25 mouse cellular contexts compared by ENCODE assay signal in genomic region chrX:162992121-162992520, GRCm38 (mm10). TPM values are rescaled to one million over a fixed set of nuclear protein-coding genes. Genes with fewer than 3 reads are reported as not detected.
"Had no signal": no experiment of that assay in that cellular context is flagged by ENCODE, and none has a peak within 500 bp of the region (broad histone marks: within the 10 kb centered on the region; RNA-seq: fewer than 3 reads in every experiment).

No protein-coding gene starts in this region.

- H3K4me3 ChIP-seq: layer of hippocampus, adult 2 months; limb, embryonic 13.5 days; liver, embryonic 15.5 days; megakaryocyte, embryonic 14.5 days; midbrain, embryonic 15.5 days; neural tube, embryonic 12.5 days had no signal

- H3K27ac ChIP-seq: kidney, postnatal 0 days; layer of hippocampus, adult 2 months; limb, embryonic 13.5 days; liver, embryonic 15.5 days; midbrain, embryonic 15.5 days; neural tube, embryonic 12.5 days had no signal

- ATAC-seq: midbrain, embryonic 15.5 days had no signal

- H3K9me3 ChIP-seq: limb, embryonic 13.5 days; liver, embryonic 15.5 days; megakaryocyte, embryonic 14.5 days; midbrain, embryonic 15.5 days; neural tube, embryonic 12.5 days had no signal

- H3K9ac ChIP-seq: limb, embryonic 13.5 days; liver, embryonic 15.5 days; lung, embryonic 14.5 days; midbrain, embryonic 15.5 days; neural tube, embryonic 12.5 days had no signal

- DNase-seq: kidney, postnatal 4 days; left cerebral cortex, postnatal 4 days; lung, embryonic 14.5 days; lung, postnatal 4 days; retina, postnatal 1 day; right cerebral cortex, postnatal 4 days; spleen, adult 18-20 months; thymus, adult 2 months; thymus, postnatal 25 days had no signal

- H3K36me3 ChIP-seq: liver, embryonic 15.5 days; midbrain, embryonic 15.5 days; neural tube, embryonic 12.5 days had no signal

- H3K4me1 ChIP-seq: limb, embryonic 13.5 days; liver, embryonic 15.5 days; megakaryocyte, embryonic 14.5 days; midbrain, embryonic 15.5 days; neural tube, embryonic 12.5 days had no signal

- H3K27me3 ChIP-seq: liver, embryonic 15.5 days; midbrain, embryonic 15.5 days; neural tube, embryonic 12.5 days had no signal

- H3K4me2 ChIP-seq: limb, embryonic 13.5 days; liver, embryonic 15.5 days; lung, embryonic 14.5 days; midbrain, embryonic 11.5 days; midbrain, embryonic 15.5 days; neural tube, embryonic 12.5 days had no signal

RNA-seq across cellular contexts. Expression of gene S100g, which starts 27.7 kb away (rescaled TPM):
- total RNA-seq: layer of hippocampus, adult 2 months; layer of hippocampus, postnatal 14 days; left cerebral cortex, adult 18-20 months; left cerebral cortex, postnatal 10 days; left cerebral cortex, postnatal 4 days; monocyte, adult 5-6 weeks; neutrophil, adult 5-6 weeks had no signal
- polyA plus RNA-seq: limb, embryonic 13.5 days; liver, adult 2 months; midbrain, embryonic 11.5 days; midbrain, embryonic 15.5 days; neural tube, embryonic 12.5 days; testis, adult 2 months; urinary bladder, adult 2 months had no signal
